Mouse (Mus musculus) adipocyte (in vitro differentiated cells): ENCODE measurements around the gene Larp4b.

Source experiments
- DNase-seq: peaks from one replicate; pipeline ENCODE4 v3.0.0-alpha.2; 2016; ENCODE audit warnings: low spot score

Gene Larp4b

GRCm38 (mm10) chr13:9125193-9125592 lies 31.5 kb downstream of the Larp4b start:
- no peak for DNase-seq

GRCm38 (mm10) chr13:9127715-9128114 lies 34.0 kb downstream of the Larp4b start:
- DNase-seq = peak; percentile 54

GRCm38 (mm10) chr13:9128707-9129314 lies 35.1 kb downstream of the Larp4b start:
- DNase-seq = no peak

- DNase-seq = no peak
These were observed 40.7 kb downstream of the Larp4b start for GRCm38 (mm10) chr13:9134421-9134820.

- DNase-seq = no peak
These were observed 42.4 kb downstream of the Larp4b start for GRCm38 (mm10) chr13:9136088-9136487.

GRCm38 (mm10) chr13:9136733-9137132 lies 43.1 kb downstream of the Larp4b start:
- DNase-seq = peak; percentile 7

GRCm38 (mm10) chr13:9139466-9139991 lies 45.8 kb downstream of the Larp4b start:
- no peak for DNase-seq

- peak; percentile 10 for DNase-seq
These were observed 46.5 kb downstream of the Larp4b start for GRCm38 (mm10) chr13:9140204-9140603.

- no peak for DNase-seq
These were observed 48.7 kb downstream of the Larp4b start for GRCm38 (mm10) chr13:9142371-9142770.

- no peak for DNase-seq
These were observed 55.1 kb downstream of the Larp4b start for GRCm38 (mm10) chr13:9148830-9149229.

- DNase-seq = no peak
These were observed 56.0 kb downstream of the Larp4b start for GRCm38 (mm10) chr13:9149473-9150217.

- no peak for DNase-seq
These were observed 57.4 kb downstream of the Larp4b start for GRCm38 (mm10) chr13:9151100-9151499.

GRCm38 (mm10) chr13:9151619-9152018 lies 57.9 kb downstream of the Larp4b start:
- no peak for DNase-seq

- DNase-seq = peak; percentile 51
These were observed 58.6 kb downstream of the Larp4b start for GRCm38 (mm10) chr13:9152267-9152666.

GRCm38 (mm10) chr13:9153803-9154202 lies 60.1 kb downstream of the Larp4b start:
- DNase-seq = no peak

- DNase-seq = no peak
These were observed 65.6 kb downstream of the Larp4b start for GRCm38 (mm10) chr13:9159282-9159681.

- no peak for DNase-seq
These were observed 69.2 kb downstream of the Larp4b start for GRCm38 (mm10) chr13:9162888-9163287.

- DNase-seq = no peak
These were observed 74.2 kb downstream of the Larp4b start for GRCm38 (mm10) chr13:9167842-9168241.

GRCm38 (mm10) chr13:9169616-9170015 lies 75.9 kb downstream of the Larp4b start:
- DNase-seq = no peak

- no peak for DNase-seq
These were observed 77.0 kb downstream of the Larp4b start for GRCm38 (mm10) chr13:9170726-9171125.

GRCm38 (mm10) chr13:9173414-9173813 lies 79.7 kb downstream of the Larp4b start:
- DNase-seq = no peak

- DNase-seq = no peak
These were observed 81.5 kb downstream of the Larp4b start for GRCm38 (mm10) chr13:9175171-9175570.

GRCm38 (mm10) chr13:9178270-9178669 lies 84.6 kb downstream of the Larp4b start:
- DNase-seq = no peak
